Mouse (Mus musculus) ovary, adult 18-20 months (tissue): ENCODE results near the gene Pianp.

ENCODE experiments used
- DNase-seq: peaks from one replicate; pipeline ENCODE4 v3.0.0; 2022; ENCODE audit warnings: low spot score, mixed read lengths

Gene Pianp

DNA sequence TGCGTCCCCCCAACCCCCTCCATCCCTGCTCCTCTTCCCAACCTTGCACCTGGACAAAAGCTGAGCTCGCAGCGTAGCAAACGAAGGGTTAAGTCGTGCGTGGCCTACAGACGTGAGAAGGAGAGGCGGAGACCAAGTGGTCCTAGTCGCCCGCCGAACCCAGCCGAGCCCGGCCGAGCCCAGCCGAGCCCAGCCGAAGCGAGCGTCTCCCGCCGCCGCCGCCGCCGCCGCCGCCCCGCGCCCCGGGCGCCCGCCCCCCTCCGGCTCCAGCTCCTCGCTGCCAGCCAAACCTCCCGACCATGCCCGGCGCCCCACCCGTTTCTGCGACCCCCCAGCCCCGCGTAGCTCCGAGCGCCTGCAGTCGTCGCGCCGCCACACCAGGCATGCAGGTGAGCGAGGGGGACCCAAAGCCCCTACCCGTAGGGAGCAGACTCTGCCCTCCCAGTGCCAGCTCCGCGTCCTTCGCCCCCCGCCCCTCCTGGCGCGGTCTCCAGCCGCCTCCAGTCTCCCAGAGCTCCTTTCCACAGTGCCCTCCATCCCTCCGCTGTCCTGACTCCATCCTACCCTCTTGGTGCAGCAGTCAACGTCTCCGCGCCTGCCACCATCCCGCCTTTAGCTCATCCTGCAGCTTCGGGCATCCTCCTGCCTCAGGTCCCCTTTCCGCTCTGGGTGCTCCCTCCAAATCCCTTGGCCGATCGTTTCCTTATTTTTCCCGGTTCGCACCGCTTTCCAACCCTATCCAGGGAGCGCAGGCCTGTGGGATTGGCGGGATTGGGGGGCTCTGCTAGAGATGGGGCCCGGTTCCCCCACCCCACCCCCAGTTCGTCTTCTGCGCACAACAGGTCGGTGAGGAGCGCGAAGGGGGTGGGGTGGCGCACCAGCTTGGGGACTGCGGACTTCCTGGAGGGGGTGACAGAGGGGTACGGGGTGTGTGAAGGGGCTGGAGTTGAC is at the start of gene Pianp:
Gene Pianp (plus strand): TSS at position 144 of the 951 bp plus-strand sequence.
- DNase-seq = peak; percentile 43

DNA sequence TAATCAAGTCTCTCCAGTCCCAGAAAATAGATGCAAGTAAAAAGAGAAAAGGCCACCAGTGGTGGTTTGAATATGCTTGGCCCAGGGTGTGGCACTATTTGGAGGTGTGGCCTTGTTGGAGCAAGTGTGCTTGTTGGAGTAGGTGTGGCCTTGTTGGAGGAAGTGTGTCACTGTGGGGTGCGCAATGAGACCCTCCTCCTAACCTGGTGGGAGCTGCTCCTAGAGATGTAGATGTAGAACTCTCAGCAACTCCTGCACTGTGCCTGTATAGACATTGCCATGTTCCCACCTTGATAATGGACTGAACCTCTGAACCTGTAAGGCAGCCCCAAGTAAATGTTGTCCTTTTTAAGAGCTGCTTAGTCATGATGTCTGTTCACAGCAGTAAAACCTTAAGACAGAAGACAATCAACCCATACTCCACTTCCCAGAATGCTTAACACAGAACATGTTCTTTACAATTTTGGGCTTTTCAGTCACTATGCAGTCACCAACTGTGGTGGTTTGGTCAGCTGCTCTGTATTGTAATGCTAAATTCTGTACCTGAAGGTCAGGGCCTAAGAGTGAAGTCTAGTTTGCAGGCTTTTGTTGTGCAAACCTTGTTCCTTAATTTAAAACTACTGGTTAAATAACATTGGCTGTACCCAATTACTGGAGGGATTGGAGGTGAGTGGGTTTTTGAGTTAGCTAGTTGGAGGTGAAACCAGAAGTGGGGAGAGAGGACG is 42.3 kb upstream of the Pianp start:
- no peak for DNase-seq

DNA sequence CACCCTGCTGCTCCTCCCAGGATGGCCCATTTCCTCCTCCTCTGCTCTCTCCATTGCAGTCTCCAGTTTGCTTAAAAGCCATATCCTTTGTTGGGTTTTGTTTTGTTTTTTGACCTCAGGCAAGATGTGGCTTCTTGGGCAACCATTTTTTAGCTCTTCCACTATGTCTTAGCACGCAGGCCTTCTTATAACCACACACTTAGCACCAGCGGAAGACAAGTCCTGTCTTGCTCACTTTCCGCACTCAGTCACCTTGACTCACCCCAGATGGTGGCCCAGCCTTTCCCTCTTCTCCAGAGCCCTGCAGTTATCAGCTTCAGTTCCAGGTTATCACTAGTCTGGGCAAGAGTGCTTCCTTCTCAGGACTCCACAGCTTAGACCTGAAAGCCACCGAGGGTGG is 41.3 kb upstream of the Pianp start:
- no peak for DNase-seq

DNA sequence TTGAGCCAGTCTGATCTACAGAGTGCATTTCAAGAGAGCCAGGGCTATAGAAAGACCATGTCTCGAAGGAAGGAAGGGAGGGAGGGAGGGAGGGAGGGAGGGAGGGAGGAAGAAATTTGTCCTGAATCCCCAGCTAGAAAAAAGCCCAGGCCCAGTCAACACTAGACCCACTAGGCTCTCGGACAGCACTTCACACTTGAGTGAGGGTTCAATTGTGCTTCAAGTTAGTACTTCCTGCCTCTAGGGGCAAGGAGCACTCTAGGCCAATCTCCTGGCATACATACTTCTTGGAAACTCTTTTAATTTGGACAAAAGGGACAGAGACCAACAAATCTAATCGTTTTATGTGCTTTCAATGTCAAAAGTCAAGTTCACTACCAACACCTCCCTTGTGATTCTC is 38.4 kb upstream of the Pianp start:
- DNase-seq = no peak

DNA sequence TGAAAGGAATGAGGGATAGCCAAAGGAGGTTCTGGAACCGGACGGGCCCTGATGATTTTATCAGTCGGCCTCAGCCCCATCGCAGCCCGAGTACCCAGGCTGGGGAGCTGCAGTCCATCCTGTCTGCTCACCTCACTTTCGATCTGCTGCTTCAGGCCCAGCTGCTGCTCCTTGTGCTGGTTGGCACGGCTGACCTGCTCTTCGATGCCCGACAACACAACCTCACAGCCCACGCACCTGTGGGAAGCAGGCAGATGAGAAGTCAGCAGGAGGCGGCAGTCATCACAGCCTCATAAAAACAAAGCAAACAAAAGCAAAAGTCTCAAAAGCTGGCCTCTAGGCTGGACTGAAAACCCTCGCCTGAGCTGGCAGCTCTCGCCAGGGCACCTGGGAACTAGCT is 36.5 kb upstream of the Pianp start:
- DNase-seq = no peak

DNA sequence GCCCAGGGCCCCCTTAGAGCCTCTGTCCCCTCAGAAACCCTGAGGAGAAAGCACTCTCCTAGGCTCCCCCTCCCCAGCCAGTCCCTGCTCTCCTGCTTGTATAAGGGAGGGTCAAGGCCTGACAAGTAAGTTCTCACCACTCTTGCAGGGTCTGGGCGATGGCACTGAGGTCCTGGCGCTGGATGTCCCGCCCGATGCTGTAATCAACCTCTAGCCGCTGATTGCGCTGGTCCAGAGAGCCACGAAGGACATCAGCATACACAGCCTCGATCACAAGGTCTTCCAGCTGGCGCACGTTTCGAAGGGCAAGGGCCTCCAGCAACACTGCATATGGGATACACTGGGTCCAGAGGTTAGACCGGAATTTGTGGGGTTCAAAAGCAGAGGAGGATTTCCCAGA is 35.5 kb upstream of the Pianp start:
- DNase-seq = peak; percentile 75

DNA sequence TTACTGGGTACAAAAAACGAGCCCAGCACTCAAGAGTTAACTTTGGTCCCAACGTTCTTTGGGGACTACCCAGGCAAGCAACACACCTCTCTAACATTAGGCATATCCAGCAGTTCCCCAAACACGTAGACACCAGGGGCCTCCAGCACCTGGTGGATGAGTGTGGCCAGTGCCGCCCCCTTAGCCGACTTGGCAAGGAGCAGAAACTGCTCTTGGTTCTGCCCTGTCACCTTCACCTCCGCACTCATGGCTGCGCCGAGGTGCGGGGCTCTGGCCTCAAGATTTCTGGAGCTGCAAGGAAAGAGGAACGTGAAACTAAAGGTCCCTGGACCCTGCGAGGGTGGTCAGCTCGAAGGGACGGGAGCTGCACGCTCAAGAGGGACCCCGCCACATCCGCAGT is 31.9 kb upstream of the Pianp start:
- no peak for DNase-seq

DNA sequence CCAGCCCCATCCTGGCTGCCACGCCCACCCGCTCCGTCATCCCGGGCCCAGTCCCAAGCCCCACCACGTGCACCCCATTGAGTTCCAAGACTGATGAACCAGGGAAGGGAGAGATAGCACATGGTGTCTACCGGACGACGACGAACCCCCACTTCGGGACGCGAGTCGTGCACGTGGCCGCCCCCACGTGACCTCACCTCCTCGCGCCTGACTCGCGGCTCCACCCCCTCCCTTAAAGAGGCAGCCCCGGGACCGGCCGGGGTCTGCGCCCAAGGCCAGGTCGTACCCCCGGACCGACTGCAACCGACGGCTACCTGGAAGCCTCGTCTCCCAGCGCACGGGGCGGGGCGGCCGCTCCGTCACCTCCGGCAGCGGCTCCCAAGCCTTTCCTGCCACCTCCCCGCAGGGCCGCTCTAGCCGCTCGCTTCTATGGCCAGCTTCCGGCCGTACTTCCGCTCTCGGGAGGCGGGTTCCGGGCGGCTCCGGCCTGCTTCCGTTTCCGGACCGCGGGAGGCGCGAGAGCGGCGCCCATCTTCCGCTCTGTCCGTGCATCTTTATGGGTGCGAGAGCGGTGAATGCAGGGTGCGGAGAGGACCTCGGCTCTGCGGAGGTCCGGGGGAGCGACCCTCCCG is 31.3 kb upstream of the Pianp start, which contains the start of gene Cops7a:
Gene Cops7a (minus strand): TSS at position 451 of the 632 bp plus-strand sequence.
- peak; percentile 92 for DNase-seq

DNA sequence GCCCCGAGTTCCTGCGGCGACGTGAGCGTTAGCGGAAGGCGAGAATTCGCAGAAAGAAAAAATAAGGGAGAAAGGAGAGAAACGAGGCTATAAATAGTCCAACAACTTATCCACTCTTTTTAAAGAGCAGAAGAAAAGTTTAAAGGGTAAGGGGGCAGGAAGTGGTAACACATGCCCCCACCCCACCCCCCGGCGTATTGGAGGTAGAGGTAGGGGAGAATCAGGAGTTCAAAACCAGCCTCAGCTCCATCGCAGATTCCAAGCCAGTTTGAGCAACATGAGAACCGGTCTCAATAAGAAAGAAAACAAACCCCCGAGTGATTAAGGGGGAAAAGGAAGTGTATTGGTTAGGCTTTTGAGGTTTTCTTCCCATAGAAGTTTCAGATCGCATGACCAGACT is 30.7 kb upstream of the Pianp start:
- no peak for DNase-seq

DNA sequence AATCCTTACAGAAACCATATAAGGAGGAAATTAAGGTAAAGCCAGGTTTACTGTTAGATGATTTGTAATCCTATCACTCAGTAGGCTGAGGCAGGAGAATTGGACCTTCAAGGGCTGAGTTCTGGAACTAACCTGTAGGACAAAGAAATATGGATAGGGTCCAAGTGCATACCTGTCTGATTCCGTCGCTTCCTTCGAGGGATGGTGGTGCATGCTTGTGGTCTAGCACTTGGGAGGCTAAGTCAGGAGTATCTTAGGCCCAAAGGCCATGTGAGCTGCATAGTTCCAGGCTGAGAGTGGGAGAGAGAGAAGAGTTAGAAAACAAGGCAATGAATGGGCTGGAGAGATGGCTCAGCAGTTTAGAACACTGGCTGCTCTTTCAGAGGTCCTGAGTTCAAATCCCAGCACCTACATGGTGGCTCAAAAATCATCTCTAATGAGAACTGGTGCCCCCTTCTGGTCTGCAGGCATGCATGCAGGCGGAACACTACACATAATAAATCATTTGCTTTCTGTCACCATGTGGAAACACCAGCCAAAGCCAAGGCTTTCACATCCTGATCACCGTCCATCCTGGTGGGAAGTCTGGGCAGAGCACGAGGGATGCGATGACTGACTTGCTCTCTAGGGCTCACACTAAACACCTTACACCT is 29.9 kb upstream of the Pianp start:
- DNase-seq = no peak

DNA sequence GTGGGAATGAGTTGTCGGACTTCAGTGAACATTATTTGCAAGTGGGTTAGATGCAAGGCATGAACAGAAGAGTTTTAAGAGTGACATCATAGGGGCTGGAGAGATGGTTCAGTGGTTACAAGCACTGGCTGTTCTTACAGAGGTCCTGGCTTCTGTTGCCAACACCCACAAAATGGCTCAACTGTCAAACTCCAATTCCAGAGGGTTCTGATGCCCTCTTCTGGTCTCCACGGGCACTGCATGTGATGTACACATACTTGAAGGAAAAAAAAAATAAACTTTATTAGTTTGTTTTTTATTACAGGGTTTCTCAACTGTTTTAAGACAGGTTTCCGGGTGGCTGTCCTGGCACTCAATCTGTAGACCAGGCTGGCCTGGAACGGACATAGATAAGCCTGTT is 28.7 kb upstream of the Pianp start:
- no peak for DNase-seq

DNA sequence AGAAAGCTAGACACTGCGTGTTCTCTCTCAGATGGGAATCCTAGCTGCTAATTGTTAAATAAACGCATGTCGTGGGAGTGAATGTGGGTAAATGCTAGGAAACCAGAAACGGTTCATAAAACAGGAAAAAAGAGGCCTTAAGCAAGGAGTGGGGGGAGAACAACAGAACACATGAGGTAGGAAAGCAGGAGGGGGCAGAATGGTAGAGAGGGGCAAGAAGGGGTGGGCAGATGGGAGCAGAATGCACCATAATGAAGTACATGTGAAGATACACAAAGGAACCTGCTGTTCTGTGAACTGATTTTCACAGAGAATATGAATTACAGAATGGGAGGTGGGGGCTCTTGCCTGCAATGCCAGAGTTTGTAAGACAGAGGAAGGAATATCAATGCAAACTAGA is 4.3 kb upstream of the Pianp start:
- no peak for DNase-seq

DNA sequence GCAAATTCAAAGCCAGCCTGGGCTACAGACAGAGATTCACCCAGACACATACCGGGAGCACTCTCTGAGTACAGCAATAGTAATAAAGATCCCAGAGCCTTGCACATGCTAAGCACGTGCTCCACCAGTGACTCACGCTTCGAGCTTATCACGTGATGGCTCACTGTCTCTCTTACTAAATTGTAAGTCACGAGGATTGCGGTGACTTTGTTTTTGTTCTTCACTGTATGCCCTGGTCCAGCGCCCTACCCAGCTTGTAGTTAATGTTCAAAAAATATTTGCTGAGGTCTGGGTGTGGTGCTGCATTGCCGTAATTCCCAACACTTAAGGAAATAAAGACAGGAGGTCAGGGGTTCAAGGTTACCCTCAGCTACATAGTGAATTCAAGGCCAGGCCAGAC is 3.1 kb upstream of the Pianp start:
- peak; percentile 30 for DNase-seq

DNA sequence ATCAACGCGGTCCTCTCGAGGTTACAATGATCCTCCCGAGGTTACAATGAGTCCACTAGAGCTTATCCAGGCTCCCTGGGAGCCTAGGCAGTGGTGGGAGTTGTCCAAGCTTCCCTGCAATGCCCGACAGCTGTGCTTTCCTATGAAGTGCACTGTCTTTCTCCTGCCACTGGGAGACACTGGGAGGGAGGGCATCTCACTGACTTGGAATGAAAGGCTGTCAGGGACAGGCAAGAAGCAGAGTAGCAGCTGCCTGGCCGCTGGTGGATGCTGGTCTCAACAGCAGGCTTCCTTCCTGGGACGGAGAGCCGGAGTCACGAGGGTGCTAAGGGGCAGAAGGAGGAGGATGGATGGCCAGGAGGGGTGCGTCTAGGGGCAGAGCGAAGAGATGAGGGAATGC is 2.6 kb upstream of the Pianp start:
- DNase-seq = no peak

DNA sequence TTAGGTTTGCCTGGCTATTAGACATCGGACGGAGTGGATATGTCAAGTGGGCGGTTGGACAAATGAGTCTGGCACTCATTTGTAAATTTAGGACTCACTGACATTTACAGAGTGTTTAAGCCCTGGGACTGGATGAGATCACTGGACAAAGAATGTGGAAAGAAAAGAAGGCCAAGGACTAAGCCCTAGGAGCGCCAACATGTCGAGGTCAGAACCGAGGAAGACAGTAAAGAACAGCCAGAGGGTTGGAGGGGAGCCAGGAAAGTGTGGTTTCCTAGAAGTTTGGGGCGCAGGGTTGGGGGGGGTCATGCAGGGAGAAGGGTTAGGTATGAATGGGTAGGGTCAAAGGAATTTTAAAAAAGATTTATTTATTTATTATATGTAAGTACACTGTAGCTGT is 1.2 kb upstream of the Pianp start:
- no peak for DNase-seq

DNA sequence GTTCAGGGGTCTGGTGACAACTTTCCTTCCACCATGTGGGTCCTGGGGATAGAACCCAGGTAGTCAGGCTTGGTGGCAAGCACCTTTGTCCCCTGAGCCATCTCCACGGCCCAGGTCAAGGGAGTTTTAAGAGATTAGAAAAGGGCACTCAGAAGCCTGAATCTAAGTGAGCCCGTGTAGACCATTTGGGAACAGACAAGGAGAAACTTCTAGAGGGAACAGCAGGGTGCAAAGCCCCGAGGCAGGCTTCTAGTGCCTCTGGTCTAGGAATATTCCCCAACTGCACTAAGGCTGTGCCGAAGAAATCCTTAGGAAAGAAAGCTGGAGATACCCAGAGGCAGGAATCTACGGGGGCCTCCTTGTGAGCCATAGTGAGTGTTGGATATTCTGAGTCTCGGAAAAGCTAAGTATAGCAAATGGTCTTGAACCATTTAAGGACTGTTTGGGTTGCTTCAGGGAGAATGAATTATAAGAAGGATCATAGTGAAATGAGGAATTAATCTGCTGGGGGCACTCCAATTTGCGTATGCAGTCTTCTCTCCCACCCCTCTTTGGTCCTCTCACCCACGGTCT is 577 bp upstream of the Pianp start:
- no peak for DNase-seq

DNA sequence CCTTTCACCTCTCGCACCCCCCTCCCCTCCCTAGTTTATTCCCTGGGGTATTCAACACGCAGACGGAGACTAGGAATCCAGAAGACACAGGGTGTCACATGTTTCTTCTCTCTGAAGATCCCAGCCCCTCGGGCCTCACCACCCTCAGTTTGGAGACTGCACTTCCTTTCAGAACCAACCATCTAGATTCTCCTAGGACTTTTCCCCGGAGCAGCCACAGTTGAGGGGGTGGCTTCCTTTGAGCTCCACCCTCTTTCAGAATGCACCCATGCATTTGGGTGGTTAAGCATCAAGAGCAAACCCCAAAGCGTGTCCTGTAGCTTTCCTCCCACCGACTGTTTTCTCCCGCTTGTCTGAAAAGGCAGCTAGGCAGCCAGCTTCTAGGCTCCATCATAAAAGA is 1.6 kb downstream of the Pianp start:
- DNase-seq = no peak

DNA sequence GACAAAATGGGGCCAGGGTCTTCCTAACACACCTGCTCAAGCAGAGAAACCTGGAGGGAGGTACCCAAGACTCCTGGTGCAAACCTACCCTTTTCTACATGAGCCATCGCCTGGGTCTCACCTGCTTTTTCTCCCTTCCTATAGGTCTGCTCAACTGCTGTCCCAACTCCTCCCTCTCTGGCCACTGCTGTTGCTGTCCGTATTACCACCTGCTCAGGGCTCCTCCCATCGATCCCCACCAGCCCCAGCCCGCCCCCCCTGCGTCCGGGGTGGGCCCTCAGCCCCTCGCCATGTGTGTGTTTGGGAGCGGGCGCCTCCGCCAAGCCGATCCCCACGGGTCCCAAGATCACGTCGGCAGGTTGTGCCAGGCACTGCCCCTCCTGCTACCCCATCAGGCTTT is 2.6 kb downstream of the Pianp start:
- no peak for DNase-seq

DNA sequence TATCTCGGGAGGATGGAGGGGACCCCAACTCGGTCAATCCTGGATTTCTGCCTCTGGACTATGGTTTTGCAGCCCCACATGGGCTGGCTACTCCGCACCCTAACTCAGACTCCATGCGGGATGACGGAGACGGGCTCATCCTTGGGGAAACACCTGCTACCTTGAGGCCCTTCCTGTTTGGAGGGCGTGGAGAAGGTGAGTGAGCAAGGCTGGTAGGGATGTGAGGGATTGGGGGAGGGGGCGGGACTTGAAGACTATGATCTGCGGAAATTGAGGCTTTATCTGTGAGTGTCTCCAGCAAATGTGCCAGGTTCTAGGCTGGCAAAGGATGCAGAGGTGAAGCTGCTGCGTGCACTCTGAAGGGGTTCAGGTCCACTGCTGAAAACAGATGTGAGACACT is 3.1 kb downstream of the Pianp start:
- DNase-seq = no peak

DNA sequence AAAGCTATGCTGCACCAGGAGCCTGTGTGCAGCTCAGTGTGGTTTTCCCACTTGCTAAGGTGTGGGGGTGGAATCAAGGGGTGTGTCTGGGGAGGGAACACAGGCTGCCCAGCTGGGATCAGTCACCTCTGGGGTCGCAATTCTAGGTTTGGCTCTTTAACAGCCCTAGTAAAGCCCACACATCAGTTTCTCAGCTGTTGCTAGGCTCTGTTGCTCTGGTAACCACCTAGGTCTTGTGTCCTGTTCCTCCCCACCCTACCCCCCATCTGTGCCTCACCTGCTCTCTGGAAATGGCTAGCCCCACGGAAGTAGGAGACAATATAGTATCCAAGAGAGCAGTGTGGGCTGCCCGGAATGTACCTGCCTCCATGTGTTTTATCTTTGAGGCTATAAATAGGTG is 7.2 kb downstream of the Pianp start:
- no peak for DNase-seq

DNA sequence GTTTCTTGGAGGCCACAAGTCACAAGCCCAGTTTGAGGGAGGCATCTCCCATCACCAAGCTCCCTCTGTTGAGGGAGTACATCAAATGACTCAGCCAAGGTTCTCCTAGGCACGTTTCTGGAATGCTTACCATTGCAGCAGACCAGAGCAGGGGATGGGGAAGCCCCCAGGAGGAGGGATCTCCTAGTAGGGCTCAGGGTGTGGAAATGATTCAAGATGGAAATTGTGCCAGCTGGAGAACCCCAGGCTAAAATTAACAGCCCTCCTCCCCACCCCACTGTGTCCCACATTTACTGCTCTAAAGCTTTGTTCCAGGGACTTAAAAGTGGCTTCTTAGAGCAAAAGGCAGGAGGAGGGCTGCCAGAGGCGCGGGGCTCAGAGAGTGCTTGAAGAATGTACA is 8.6 kb downstream of the Pianp start:
- no peak for DNase-seq

DNA sequence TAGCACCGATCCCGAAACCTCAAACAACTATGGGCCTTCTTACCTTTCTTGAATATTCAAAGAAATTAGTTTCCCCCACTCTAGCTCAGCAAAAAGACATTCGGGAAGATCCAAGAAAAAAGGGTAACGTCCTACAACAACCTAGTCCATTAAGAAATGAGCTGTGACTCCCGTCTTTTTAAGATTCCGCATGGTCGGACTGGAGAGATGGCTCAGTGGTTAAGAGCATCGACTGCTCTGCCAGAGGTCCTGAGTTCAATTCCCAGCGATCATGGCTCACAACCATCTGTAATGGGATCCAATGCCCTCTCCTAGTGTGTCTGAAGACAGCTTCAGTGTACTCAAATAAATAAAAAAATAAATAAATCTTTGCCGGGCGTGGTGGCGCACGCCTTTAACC is 11.6 kb downstream of the Pianp start:
- no peak for DNase-seq
